Mouse (Mus musculus): ENCODE data around the gene Rasal2. TPM values are rescaled to one million over a fixed set of nuclear protein-coding genes. Genes with fewer than 3 reads are reported as not detected.
A peak's percentile ranks its signal among the peaks of the same experiment; 100 is the strongest.

The Rasal2 gene
- polyA plus RNA-seq, 1 experiment: not detected

- Histone ChIP-seq H3K27me3 (ENCODE audit: control insufficient read depth) (no peaks in the 10 kb centered on the region; the same call in 1 of the 2 replicates), H3K4me1 (ENCODE audit: control insufficient read depth) (peaks cover 3% of the 10 kb centered on the region), H3K36me3 (ENCODE audit: control insufficient read depth) (no peaks in the 10 kb centered on the region), H3K9me3 (ENCODE audit: control insufficient read depth, low read length) (no peaks in the 10 kb centered on the region), H3K4me3 (replicated peaks) (no peak overlapping the region)
- TF ChIP-seq GATA1 (IDR thresholded peaks at IDR 0.05; ENCODE audit: low read length) (no peak), TAL1 (IDR thresholded peaks at IDR 0.05; ENCODE audit: low read length) (no peak)
Measured at GRCm38 (mm10) chr1:157427604-157428003, 15.2 kb upstream of the Rasal2 start.

- H3K4me3 ChIP-seq (replicated peaks): no peak overlapping the region
- no peaks in the 10 kb centered on the region for H3K36me3 ChIP-seq (ENCODE audit: control insufficient read depth)
- no peaks in the 10 kb centered on the region; the same call in 1 of the 2 replicates for H3K27me3 ChIP-seq (ENCODE audit: control insufficient read depth)
- peaks cover 3% of the 10 kb centered on the region for H3K4me1 ChIP-seq (ENCODE audit: control insufficient read depth)
- no peaks in the 10 kb centered on the region for H3K9me3 ChIP-seq (ENCODE audit: control insufficient read depth, low read length)
- TF ChIP-seq TAL1 (IDR thresholded peaks at IDR 0.05; ENCODE audit: low read length) (no peak), GATA1 (IDR thresholded peaks at IDR 0.05; ENCODE audit: low read length) (no peak)
Measured at GRCm38 (mm10) chr1:157426933-157427332, 14.5 kb upstream of the Rasal2 start.

- H3K4me3 ChIP-seq (replicated peaks): no peak overlapping the region
- TF ChIP-seq TAL1 (IDR thresholded peaks at IDR 0.05; ENCODE audit: low read length) (no peak), GATA1 (IDR thresholded peaks at IDR 0.05; ENCODE audit: low read length) (no peak)
Measured at GRCm38 (mm10) chr1:157425741-157426427, 13.5 kb upstream of the Rasal2 start.

GRCm38 (mm10) chr1:157417861-157418260 is 5.5 kb upstream of the Rasal2 start:
- no peak for TF ChIP-seq GATA1 (IDR thresholded peaks at IDR 0.05; ENCODE audit: low read length)
- H3K9me3 ChIP-seq (ENCODE audit: control insufficient read depth, low read length): no peaks in the 10 kb centered on the region
- no peak overlapping the region for H3K4me3 ChIP-seq (replicated peaks)
- H3K27me3 ChIP-seq (ENCODE audit: control insufficient read depth): peaks cover 1% of the 10 kb centered on the region; the same call in 1 of the 2 replicates
- H3K4me1 ChIP-seq (ENCODE audit: control insufficient read depth): peaks cover 5% of the 10 kb centered on the region
- no peaks in the 10 kb centered on the region for H3K36me3 ChIP-seq (ENCODE audit: control insufficient read depth)

More at GRCm38 (mm10) chr1:157425741-157426427, 13.5 kb upstream of the Rasal2 start:
- no peaks in the 10 kb centered on the region; the same call in 1 of the 2 replicates for H3K27me3 ChIP-seq (ENCODE audit: control insufficient read depth)
- H3K36me3 ChIP-seq (ENCODE audit: control insufficient read depth): no peaks in the 10 kb centered on the region
- H3K4me1 ChIP-seq (ENCODE audit: control insufficient read depth): peaks cover 3% of the 10 kb centered on the region
- H3K9me3 ChIP-seq (ENCODE audit: control insufficient read depth, low read length): no peaks in the 10 kb centered on the region

GRCm38 (mm10) chr1:157417414-157417813 is 5.0 kb upstream of the Rasal2 start:
- H3K36me3 ChIP-seq (ENCODE audit: control insufficient read depth): no peaks in the 10 kb centered on the region
- TF ChIP-seq GATA1 (IDR thresholded peaks at IDR 0.05; ENCODE audit: low read length) (no peak), TAL1 (IDR thresholded peaks at IDR 0.05; ENCODE audit: low read length) (no peak)
- H3K4me1 ChIP-seq (ENCODE audit: control insufficient read depth): peaks cover 9% of the 10 kb centered on the region
- H3K27me3 ChIP-seq (ENCODE audit: control insufficient read depth): peaks cover 5% of the 10 kb centered on the region
- H3K4me3 ChIP-seq (replicated peaks): no peak overlapping the region
- no peaks in the 10 kb centered on the region for H3K9me3 ChIP-seq (ENCODE audit: control insufficient read depth, low read length)

GRCm38 (mm10) chr1:157416628-157417027 is 4.2 kb upstream of the Rasal2 start:
- peaks cover 13% of the 10 kb centered on the region for H3K27me3 ChIP-seq (ENCODE audit: control insufficient read depth)
- H3K4me1 ChIP-seq (ENCODE audit: control insufficient read depth): peaks cover 16% of the 10 kb centered on the region
- no peaks in the 10 kb centered on the region for H3K9me3 ChIP-seq (ENCODE audit: control insufficient read depth, low read length)
- no peak overlapping the region for H3K4me3 ChIP-seq (replicated peaks)
- TF ChIP-seq TAL1 (IDR thresholded peaks at IDR 0.05; ENCODE audit: low read length) (no peak), GATA1 (IDR thresholded peaks at IDR 0.05; ENCODE audit: low read length) (no peak)
- H3K36me3 ChIP-seq (ENCODE audit: control insufficient read depth): no peaks in the 10 kb centered on the region

GRCm38 (mm10) chr1:157415771-157416170 is 3.4 kb upstream of the Rasal2 start:
- no peaks in the 10 kb centered on the region for H3K9me3 ChIP-seq (ENCODE audit: control insufficient read depth, low read length)
- peaks cover 22% of the 10 kb centered on the region for H3K4me1 ChIP-seq (ENCODE audit: control insufficient read depth)
- TF ChIP-seq GATA1 (IDR thresholded peaks at IDR 0.05; ENCODE audit: low read length) (no peak), TAL1 (IDR thresholded peaks at IDR 0.05; ENCODE audit: low read length) (no peak)
- no peak overlapping the region for H3K4me3 ChIP-seq (replicated peaks)
- peaks cover 22% of the 10 kb centered on the region for H3K27me3 ChIP-seq (ENCODE audit: control insufficient read depth)
- H3K36me3 ChIP-seq (ENCODE audit: control insufficient read depth): no peaks in the 10 kb centered on the region

GRCm38 (mm10) chr1:157411711-157412380 is 549 bp downstream of the Rasal2 start:
- Histone ChIP-seq H3K27me3 (ENCODE audit: control insufficient read depth) (peaks cover 24% of the 10 kb centered on the region), H3K4me1 (ENCODE audit: control insufficient read depth) (peaks cover 24% of the 10 kb centered on the region), H3K4me3 (replicated peaks) (peak overlapping the region; percentile 80), H3K9me3 (ENCODE audit: control insufficient read depth, low read length) (no peaks in the 10 kb centered on the region), H3K36me3 (ENCODE audit: control insufficient read depth) (no peaks in the 10 kb centered on the region)
- TF ChIP-seq TAL1 (IDR thresholded peaks at IDR 0.05; ENCODE audit: low read length) (no peak), GATA1 (IDR thresholded peaks at IDR 0.05; ENCODE audit: low read length) (no peak)

- no peaks in the 10 kb centered on the region for H3K36me3 ChIP-seq (ENCODE audit: control insufficient read depth)
- H3K4me1 ChIP-seq (ENCODE audit: control insufficient read depth): peaks cover 24% of the 10 kb centered on the region
- no peaks in the 10 kb centered on the region for H3K9me3 ChIP-seq (ENCODE audit: control insufficient read depth, low read length)
- no peak for TF ChIP-seq TAL1 (IDR thresholded peaks at IDR 0.05; ENCODE audit: low read length)
- no peak for TF ChIP-seq GATA1 (IDR thresholded peaks at IDR 0.05; ENCODE audit: low read length)
- H3K27me3 ChIP-seq (ENCODE audit: control insufficient read depth): peaks cover 24% of the 10 kb centered on the region
- peak overlapping the region; percentile 80 for H3K4me3 ChIP-seq (replicated peaks)
Measured at GRCm38 (mm10) chr1:157411341-157411710, 1.1 kb downstream of the Rasal2 start.

Data from erythroblast, embryonic 14.5 days (primary cell).